In the genomic region with DNA sequence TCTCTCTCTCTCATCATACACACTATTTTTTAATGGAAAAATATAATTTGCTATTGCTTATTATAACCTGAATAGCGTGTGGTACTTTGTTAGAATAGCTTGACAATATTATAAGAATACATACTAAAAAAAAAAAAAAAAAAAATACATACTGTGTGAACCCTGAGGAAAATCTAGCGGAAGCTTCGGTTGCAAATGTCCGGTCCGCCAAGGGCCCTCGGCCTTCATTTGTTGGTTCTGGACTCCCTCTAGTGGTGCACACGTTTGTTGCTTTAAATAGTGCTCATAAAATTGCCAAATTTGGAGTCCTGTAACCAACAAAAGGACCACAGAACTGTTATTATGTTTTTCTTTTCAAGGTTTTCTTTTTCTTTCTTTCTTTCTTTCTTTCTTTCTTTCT, we compare ENCODE assay signal across 1 mouse cellular context.
TF ChIP-seq lines count a peak whose summit lies in the region.

No protein-coding gene starts in this region.

TF ChIP-seq in CH12.LX, 34 proteins besides CTCF, POLR2A, EP300 and RAD21 (continued from another document):
- TF ChIP-seq MAFK (IDR thresholded peaks at IDR 0.05; ENCODE audit: insufficient replicate concordance, low read length) (no peak), ELF1 (IDR thresholded peaks at IDR 0.05; ENCODE audit: low read depth, low read length) (no peak), GABPA (IDR thresholded peaks at IDR 0.05; ENCODE audit: insufficient replicate concordance, low read depth, low read length) (no peak), NELFE (IDR thresholded peaks at IDR 0.05; ENCODE audit: low read depth, low read length) (no peak), SIN3A (IDR thresholded peaks at IDR 0.05; ENCODE audit: low read length) (no peak), POLR2AphosphoS2 (IDR thresholded peaks at IDR 0.05; ENCODE audit: low read depth, low read length) (no peak), ETS1 (conservative IDR thresholded peaks at IDR 0.05; ENCODE audit: low read depth, low read length) (no peak), CHD2 (IDR thresholded peaks at IDR 0.05; ENCODE audit: low read length) (no peak), E2F4 (IDR thresholded peaks at IDR 0.05; ENCODE audit: insufficient replicate concordance, low read depth, low read length) (no peak), USF2 (conservative IDR thresholded peaks at IDR 0.05; ENCODE audit: low read depth, low read length) (no peak), ZKSCAN1 (IDR thresholded peaks at IDR 0.05; ENCODE audit: borderline replicate concordance, low read depth, low read length) (no peak), MEF2A (IDR thresholded peaks at IDR 0.05; ENCODE audit: borderline replicate concordance, low read depth, low read length) (no peak; the same call in 1 of the 2 replicates)
